Mouse (Mus musculus) erythroid progenitor cell, adult 5-6 weeks (primary cell): ENCODE measurements around the gene Umps. TPM values are rescaled to one million over a fixed set of nuclear protein-coding genes. Genes with fewer than 3 reads are reported as not detected.

ENCODE experiments used
- total RNA-seq, 2 experiments: library from RNA; stranded (forward) in 1 of 2; stranded (reverse) in 1 of 2; fragments of 150-400 nt in 1 of 2; fragments of 186-747, 209-891 nt in 1 of 2; gene quantifications; 2 replicates each; pipeline versions ENCODE4 v1.2.3 to v1.2.4; 2015 to 2017; ENCODE audit warnings: low replicate concordance in 2 of 2

Umps gene
- total RNA-seq, 2 experiments from 2014 or later = 5.4 to 9.2 TPM

Other genes with a start within 250 kb of the Umps start
- gene Muc13, start 173.0 kb downstream of the Umps start, total RNA-seq (2015; ENCODE audit: low replicate concordance) = 1.8 and 6.3 TPM in 2 replicates
- 0.51 and 1.2 TPM in 2 replicates for gene Muc13, start 173.0 kb downstream of the Umps start, total RNA-seq (2017; ENCODE audit: low replicate concordance)
- gene Itgb5, start 137.4 kb downstream of the Umps start, total RNA-seq (2015; ENCODE audit: low replicate concordance) = 6.1 and 13.8 TPM in 2 replicates
- gene Itgb5, start 137.4 kb downstream of the Umps start, total RNA-seq (2017; ENCODE audit: low replicate concordance) = 8.9 and 9.2 TPM in 2 replicates